Mouse (Mus musculus): Measurements from ENCODE around the gene Pcif1.

DNA sequence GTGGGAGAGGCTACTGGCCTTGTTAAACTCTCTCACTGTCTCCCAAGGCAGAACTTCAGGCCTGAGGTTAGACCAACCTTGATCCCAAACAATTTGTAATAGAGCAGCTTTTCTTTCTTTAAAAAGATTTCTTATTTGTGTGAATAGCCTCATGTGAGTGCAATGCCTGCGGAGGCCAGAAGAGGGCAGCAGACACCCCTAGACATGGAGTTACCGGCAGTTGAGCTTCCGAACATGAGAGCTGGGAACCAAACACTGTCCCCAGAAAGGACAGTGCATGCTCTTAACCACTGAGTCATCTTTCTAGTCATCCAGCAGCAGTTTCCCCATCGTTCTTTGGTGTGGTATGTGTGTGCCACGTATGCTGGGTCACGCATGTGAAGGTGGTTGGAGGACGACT, 11.5 kb upstream of the Pcif1 start:
- TF ChIP-seq POLR2A (IDR thresholded peaks at IDR 0.05; ENCODE audit: control insufficient read depth, extremely low read depth, insufficient read depth, low read length, poor library complexity) (no peak), CTCF (IDR thresholded peaks at IDR 0.05; ENCODE audit: borderline replicate concordance, control insufficient read depth, extremely low read depth, insufficient read depth, low read length, poor library complexity) (peak; percentile 75; the same call in 1 of the 2 replicates)
